Mouse (Mus musculus): Measurements from ENCODE around the gene Hist1h3b. TPM values are rescaled to one million over a fixed set of nuclear protein-coding genes. Genes with fewer than 3 reads are reported as not detected.
"Not testable (repeated sequence)": the region's sequence is repeated elsewhere in the genome, so short reads cannot be mapped to it uniquely, and the experiment has no call there.

Hist1h3b gene
- polyA plus RNA-seq, 1 experiment from 2014 or later = 0.51 TPM

- 4% methylated on average over 4 of the region's 4 CpGs for WGBS
- H3K9me3 ChIP-seq (ENCODE audit: control insufficient read depth, low read length) = no peaks in the 10 kb centered on the region
- H3K36me3 ChIP-seq (ENCODE audit: control insufficient read depth, insufficient read depth, low read length) = no peaks in the 10 kb centered on the region
- peaks cover 15% of the 10 kb centered on the region for H3K4me1 ChIP-seq (ENCODE audit: control insufficient read depth, insufficient read depth, low read length)
- H3K27ac ChIP-seq (ENCODE audit: low read depth, low read length) = no peak overlapping the region
- H3K4me3 ChIP-seq (ENCODE audit: low read depth, low read length) = no peak overlapping the region
- ATAC-seq (ENCODE audit: low read depth) = no peak
- no peaks in the 10 kb centered on the region for H3K27me3 ChIP-seq (ENCODE audit: control insufficient read depth, insufficient read depth, low read length)
- H3K4me2 ChIP-seq (ENCODE audit: low read depth, low read length) = no peak overlapping the region
- H3K9ac ChIP-seq (replicated peaks; ENCODE audit: low read depth, low read length) = no peak overlapping the region
These were observed 4.2 kb upstream of the Hist1h3b start for GRCm38 (mm10) chr13:23747892-23748288.

GRCm38 (mm10) chr13:23749563-23750121 lies 2.4 kb upstream of the Hist1h3b start:
- Histone ChIP-seq H3K4me3 (ENCODE audit: low read depth, low read length) (no peak overlapping the region), H3K27me3 (ENCODE audit: control insufficient read depth, insufficient read depth, low read length) (no peaks in the 10 kb centered on the region), H3K27ac (ENCODE audit: low read depth, low read length) (no peak overlapping the region), H3K9me3 (ENCODE audit: control insufficient read depth, low read length) (no peaks in the 10 kb centered on the region), H3K4me1 (ENCODE audit: control insufficient read depth, insufficient read depth, low read length) (peaks cover 15% of the 10 kb centered on the region), H3K36me3 (ENCODE audit: control insufficient read depth, insufficient read depth, low read length) (no peaks in the 10 kb centered on the region), H3K4me2 (ENCODE audit: low read depth, low read length) (no peak overlapping the region), H3K9ac (replicated peaks; ENCODE audit: low read depth, low read length) (no peak overlapping the region)
- 93% methylated on average over 5 of the region's 5 CpGs for WGBS
- ATAC-seq (ENCODE audit: low read depth) = no peak

- Histone ChIP-seq H3K4me2 (ENCODE audit: low read depth, low read length) (peak within 1 kb of the TSS; percentile 56), H3K27ac (ENCODE audit: low read depth, low read length) (peak within 1 kb of the TSS; percentile 86), H3K4me3 (ENCODE audit: low read depth, low read length) (peak within 1 kb of the TSS; percentile 35), H3K9ac (replicated peaks; ENCODE audit: low read depth, low read length) (0 out of 2 replicates have a peak within 1 kb of the TSS, but pooled peaks have one; percentile 37), H3K4me1 (ENCODE audit: control insufficient read depth, insufficient read depth, low read length) (peaks cover 13% of the 10 kb centered on the region)
- under 1% methylated on average over 29 of the region's 47 CpGs for WGBS
- H3K36me3 ChIP-seq (ENCODE audit: control insufficient read depth, insufficient read depth, low read length); H3K9me3 ChIP-seq (ENCODE audit: control insufficient read depth, low read length); H3K27me3 ChIP-seq (ENCODE audit: control insufficient read depth, insufficient read depth, low read length): not testable (repeated sequence)
- ATAC-seq (ENCODE audit: low read depth) = peak; percentile 61
These were observed 1.1 kb upstream of the Hist1h3b start, which contains the start of gene Hist1h2ab for GRCm38 (mm10) chr13:23750839-23751477. TSS of gene Hist1h2ab (plus strand) at chr13:23751126.

- Histone ChIP-seq H3K4me3 (ENCODE audit: low read depth, low read length) (peak overlapping the region; percentile 35), H3K4me1 (ENCODE audit: control insufficient read depth, insufficient read depth, low read length) (peaks cover 13% of the 10 kb centered on the region), H3K9ac (replicated peaks; ENCODE audit: low read depth, low read length) (no peak overlapping the region), H3K9me3 (ENCODE audit: control insufficient read depth, low read length) (no peaks in the 10 kb centered on the region), H3K27me3 (ENCODE audit: control insufficient read depth, insufficient read depth, low read length) (no peaks in the 10 kb centered on the region), H3K36me3 (ENCODE audit: control insufficient read depth, insufficient read depth, low read length) (no peaks in the 10 kb centered on the region), H3K27ac (ENCODE audit: low read depth, low read length) (peak overlapping the region; percentile 86; the same call in 1 of the 2 replicates), H3K4me2 (ENCODE audit: low read depth, low read length) (peak overlapping the region; percentile 56)
- WGBS = 2% methylated on average over 11 of the region's 11 CpGs
- no peak; the same call in 1 of the 2 replicates for ATAC-seq (ENCODE audit: low read depth)
These were observed 550 bp upstream of the Hist1h3b start for GRCm38 (mm10) chr13:23751478-23751956.

GRCm38 (mm10) chr13:23752742-23753172 lies 690 bp downstream of the Hist1h3b start:
- 6% methylated on average over 6 of the region's 6 CpGs for WGBS
- H3K9ac ChIP-seq (replicated peaks; ENCODE audit: low read depth, low read length) = no peak overlapping the region

GRCm38 (mm10) chr13:23753314-23754078 lies 1.4 kb downstream of the Hist1h3b start:
- Histone ChIP-seq H3K4me3 (ENCODE audit: low read depth, low read length) (no peak overlapping the region), H3K9ac (replicated peaks; ENCODE audit: low read depth, low read length) (no peak overlapping the region), H3K36me3 (ENCODE audit: control insufficient read depth, insufficient read depth, low read length) (no peaks in the 10 kb centered on the region), H3K27me3 (ENCODE audit: control insufficient read depth, insufficient read depth, low read length) (no peaks in the 10 kb centered on the region), H3K4me2 (ENCODE audit: low read depth, low read length) (no peak overlapping the region), H3K4me1 (ENCODE audit: control insufficient read depth, insufficient read depth, low read length) (peaks cover 4% of the 10 kb centered on the region; the same call in 1 of the 2 replicates), H3K9me3 (ENCODE audit: control insufficient read depth, low read length) (no peaks in the 10 kb centered on the region), H3K27ac (ENCODE audit: low read depth, low read length) (no peak overlapping the region)
- WGBS = 58% methylated on average over 4 of the region's 4 CpGs
- ATAC-seq (ENCODE audit: low read depth) = no peak

More at GRCm38 (mm10) chr13:23752742-23753172, 690 bp downstream of the Hist1h3b start:
- Histone ChIP-seq H3K4me3 (ENCODE audit: low read depth, low read length) (no peak overlapping the region), H3K27ac (ENCODE audit: low read depth, low read length) (no peak overlapping the region), H3K9me3 (ENCODE audit: control insufficient read depth, low read length) (no peaks in the 10 kb centered on the region), H3K4me2 (ENCODE audit: low read depth, low read length) (peak overlapping the region; percentile 29; the same call in 1 of the 2 replicates), H3K4me1 (ENCODE audit: control insufficient read depth, insufficient read depth, low read length) (peaks cover 8% of the 10 kb centered on the region; the same call in 1 of the 2 replicates), H3K27me3 (ENCODE audit: control insufficient read depth, insufficient read depth, low read length) (no peaks in the 10 kb centered on the region), H3K36me3 (ENCODE audit: control insufficient read depth, insufficient read depth, low read length) (no peaks in the 10 kb centered on the region)
- ATAC-seq (ENCODE audit: low read depth) = no peak

- peaks cover 4% of the 10 kb centered on the region; the same call in 1 of the 2 replicates for H3K4me1 ChIP-seq (ENCODE audit: control insufficient read depth, insufficient read depth, low read length)
- H3K4me3 ChIP-seq (ENCODE audit: low read depth, low read length) = no peak overlapping the region
- no peak for ATAC-seq (ENCODE audit: low read depth)
- no peaks in the 10 kb centered on the region for H3K36me3 ChIP-seq (ENCODE audit: control insufficient read depth, insufficient read depth, low read length)
- H3K9me3 ChIP-seq (ENCODE audit: control insufficient read depth, low read length) = no peaks in the 10 kb centered on the region
- no peak overlapping the region for H3K9ac ChIP-seq (replicated peaks; ENCODE audit: low read depth, low read length)
- no peak overlapping the region for H3K27ac ChIP-seq (ENCODE audit: low read depth, low read length)
- no peak overlapping the region for H3K4me2 ChIP-seq (ENCODE audit: low read depth, low read length)
- H3K27me3 ChIP-seq (ENCODE audit: control insufficient read depth, insufficient read depth, low read length) = no peaks in the 10 kb centered on the region
These were observed 2.9 kb downstream of the Hist1h3b start for GRCm38 (mm10) chr13:23755000-23755399.

GRCm38 (mm10) chr13:23756790-23757189 lies 4.7 kb downstream of the Hist1h3b start, which contains the start of gene Hist1h4b:
TSS of gene Hist1h4b (plus strand) at chr13:23757013.
- H3K27ac ChIP-seq (ENCODE audit: low read depth, low read length) = peak within 1 kb of the TSS; percentile 68; the same call in 1 of the 2 replicates
- no peaks in the 10 kb centered on the region for H3K36me3 ChIP-seq (ENCODE audit: control insufficient read depth, insufficient read depth, low read length)
- H3K9ac ChIP-seq (replicated peaks; ENCODE audit: low read depth, low read length) = no peak within 1 kb of the TSS
- H3K27me3 ChIP-seq (ENCODE audit: control insufficient read depth, insufficient read depth, low read length) = no peaks in the 10 kb centered on the region
- H3K4me2 ChIP-seq (ENCODE audit: low read depth, low read length) = peak within 1 kb of the TSS; percentile 51
- under 1% methylated on average over 17 of the region's 22 CpGs for whole genome bisulfite sequencing
- H3K4me1 ChIP-seq (ENCODE audit: control insufficient read depth, insufficient read depth, low read length) = no peaks in the 10 kb centered on the region; the same call in none of the 2 replicates
- peak; percentile 75 for ATAC-seq (ENCODE audit: low read depth)
- no peaks in the 10 kb centered on the region for H3K9me3 ChIP-seq (ENCODE audit: control insufficient read depth, low read length)
- peak within 1 kb of the TSS; percentile 25 for H3K4me3 ChIP-seq (ENCODE audit: low read depth, low read length)

All from neural tube, embryonic 14.5 days (tissue).